Mouse (Mus musculus) forebrain, embryonic 13.5 days (tissue): ENCODE measurements around the gene Rasgrf1. TPM values are rescaled to one million over a fixed set of nuclear protein-coding genes. Genes with fewer than 3 reads are reported as not detected.

Experiments used
- ATAC-seq: fragments of 200-750 bp; cut with Nextera tagmentation; 2 replicates; pipeline ENCODE4 v1.8.0; 2017
- H3K27ac ChIP-seq: fragments of 300-500 bp; sonication (generic); 2 replicates; pipeline ENCODE4 v1.5.1; 2015; ENCODE audit warnings: inconsistent platforms, mild to moderate bottlenecking, moderate library complexity
- H3K27me3 ChIP-seq: fragments of 300-500 bp; sonication (generic); 2 replicates; pipeline ENCODE4 v1.6.1; 2015; ENCODE audit warnings: mild to moderate bottlenecking, inconsistent platforms
- H3K36me3 ChIP-seq: fragments of 300-500 bp; sonication (generic); 2 replicates; pipeline ENCODE4 v1.6.1; 2015; ENCODE audit warnings: mild to moderate bottlenecking, inconsistent platforms; ENCODE audit not compliant: poor library complexity, severe bottlenecking
- H3K4me1 ChIP-seq: fragments of 300-500 bp; sonication (generic); 2 replicates; pipeline ENCODE4 v1.6.1; 2015; ENCODE audit warnings: inconsistent platforms
- H3K4me2 ChIP-seq: fragments of 300-500 bp; sonication (generic); 2 replicates; pipeline ENCODE4 v1.6.1; 2015; ENCODE audit warnings: inconsistent platforms, mild to moderate bottlenecking, moderate library complexity
- H3K4me3 ChIP-seq: fragments of 300-500 bp; sonication (generic); 2 replicates; pipeline ENCODE4 v1.5.1; 2015; ENCODE audit warnings: mild to moderate bottlenecking, inconsistent platforms
- H3K9ac ChIP-seq: fragments of 300-500 bp; sonication (generic); 2 replicates; pipeline ENCODE4 v1.6.1; 2015; ENCODE audit warnings: mild to moderate bottlenecking, inconsistent platforms
- H3K9me3 ChIP-seq: fragments of 300-500 bp; sonication (generic); replicated peaks from 2 replicates; pipeline ENCODE4 v1.6.1; 2016; ENCODE audit warnings: inconsistent platforms
- WGBS: fragments of 180-500 bp; shearing (Covaris S2); methylation state at CpG from one replicate; pipeline ENCODE4 v1.1.7; 2015; 5-methylcytosine and 5-hydroxymethylcytosine counted together
- polyA plus RNA-seq: library from polyadenylated mRNA; unstranded; fragments of >200 nt; fragmentation: Nextera tagmentation; extraction: Ambion mirVana; gene quantifications from 2 replicates; pipeline ENCODE4 v1.2.1, GENCODE M21; 2015

The Rasgrf1 gene
- polyA plus RNA-seq, 1 experiment from 2014 or later: 1.7 TPM

DNA sequence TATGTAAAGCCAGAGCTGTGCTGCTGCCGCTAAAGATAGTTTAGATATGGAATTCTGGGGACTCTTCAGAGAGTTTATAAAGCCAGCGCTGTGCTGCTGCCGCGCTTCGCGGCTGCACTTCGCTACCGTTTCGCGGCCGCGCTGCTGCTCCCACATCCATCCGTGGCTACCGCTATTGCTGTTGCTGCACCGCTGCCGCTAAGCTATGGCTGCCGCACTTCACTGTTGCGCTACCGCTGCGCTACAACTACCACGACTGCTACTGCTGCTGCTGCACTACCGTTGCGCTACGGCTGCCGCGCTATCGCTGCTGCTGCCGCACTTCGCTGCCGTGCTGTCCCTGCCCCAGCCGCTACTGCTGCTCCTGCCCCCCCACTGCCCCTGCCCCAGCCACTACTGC lies 30.1 kb upstream of the Rasgrf1 start:
- Histone ChIP-seq H3K9me3 (peaks cover 10% of the 10 kb centered on the region), H3K4me1 (no peaks in the 10 kb centered on the region), H3K36me3 (no peaks in the 10 kb centered on the region), H3K4me3 (peak overlapping the region; percentile 14; the same call in 1 of the 2 replicates), H3K27me3 (peaks cover 55% of the 10 kb centered on the region), H3K9ac (no peak overlapping the region), H3K27ac (no peak overlapping the region), H3K4me2 (peak overlapping the region; percentile 40)
- ATAC-seq: peak; percentile 61; the same call in 1 of the 2 replicates
- WGBS: 67% methylated on average over 31 of the region's 31 CpGs

DNA sequence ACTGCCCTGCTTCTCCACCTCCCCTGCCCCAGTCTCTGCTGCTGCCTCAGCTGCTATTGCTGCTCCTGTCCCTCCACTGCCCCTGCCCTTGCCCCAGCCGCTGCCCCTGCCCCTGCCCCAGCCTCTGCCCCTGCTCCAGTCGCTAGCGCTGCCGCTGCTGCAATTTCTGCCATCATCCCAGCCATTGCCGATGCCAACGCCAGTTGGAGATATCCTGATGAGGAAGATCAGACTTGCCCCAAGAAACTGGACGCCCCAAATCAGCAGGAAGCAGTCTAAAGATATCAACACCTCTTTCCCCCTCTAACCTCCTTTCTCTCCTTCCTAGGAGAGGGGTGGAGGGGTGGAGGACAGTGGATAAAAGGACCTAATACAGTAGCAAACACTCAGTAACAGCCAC lies 28.2 kb upstream of the Rasgrf1 start:
- Histone ChIP-seq H3K9me3 (peaks cover 10% of the 10 kb centered on the region), H3K27ac (no peak overlapping the region), H3K4me2 (no peak overlapping the region), H3K36me3 (no peaks in the 10 kb centered on the region), H3K4me3 (no peak overlapping the region), H3K4me1 (no peaks in the 10 kb centered on the region), H3K27me3 (peaks cover 57% of the 10 kb centered on the region), H3K9ac (no peak overlapping the region)
- 57% methylated on average over 7 of the region's 7 CpGs for whole genome bisulfite sequencing
- no peak for ATAC-seq

GRCm38 (mm10) chr9:89882583-89882982 lies 27.1 kb upstream of the Rasgrf1 start:
- no peak overlapping the region for H3K4me2 ChIP-seq
- H3K27ac ChIP-seq: no peak overlapping the region
- no peaks in the 10 kb centered on the region for H3K36me3 ChIP-seq
- H3K9ac ChIP-seq: no peak overlapping the region
- H3K4me3 ChIP-seq: no peak overlapping the region
- WGBS: 53% methylated on average over 7 of the region's 7 CpGs
- H3K27me3 ChIP-seq: peaks cover 51% of the 10 kb centered on the region
- H3K4me1 ChIP-seq: no peaks in the 10 kb centered on the region
- peaks cover 10% of the 10 kb centered on the region for H3K9me3 ChIP-seq
- ATAC-seq: no peak

DNA sequence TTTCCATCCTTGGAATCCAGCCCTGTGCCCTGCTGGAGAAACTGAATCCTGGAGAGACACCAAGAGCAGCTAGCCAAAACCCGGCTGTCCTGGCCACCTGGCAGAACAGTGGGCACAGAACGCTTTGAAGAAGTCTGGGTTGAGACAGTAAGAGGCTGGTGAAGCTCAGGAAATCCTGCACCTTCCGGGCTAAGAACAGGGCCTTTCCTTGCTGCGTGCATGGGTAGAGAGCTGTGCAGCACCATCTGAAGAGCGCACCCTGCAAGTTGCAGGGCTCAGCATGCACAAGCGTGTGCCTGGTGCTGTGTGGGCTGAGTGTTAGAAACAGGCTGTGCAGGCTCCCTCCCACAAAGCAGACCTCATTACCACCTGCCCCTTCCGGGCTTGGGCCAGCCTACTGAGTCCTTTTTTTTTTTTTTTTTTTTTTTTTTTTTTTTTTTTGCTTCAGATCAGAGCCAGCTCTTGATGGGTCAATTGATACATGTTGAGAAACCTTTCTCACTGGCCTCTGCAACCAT lies 23.9 kb upstream of the Rasgrf1 start:
- no peaks in the 10 kb centered on the region for H3K9me3 ChIP-seq
- no peak overlapping the region for H3K4me2 ChIP-seq
- no peak overlapping the region for H3K27ac ChIP-seq
- peaks cover 36% of the 10 kb centered on the region for H3K27me3 ChIP-seq
- H3K4me3 ChIP-seq: no peak overlapping the region
- H3K36me3 ChIP-seq: no peaks in the 10 kb centered on the region
- no peak overlapping the region for H3K9ac ChIP-seq
- 39% methylated on average over 7 of the region's 7 CpGs for WGBS
- ATAC-seq: no peak
- no peaks in the 10 kb centered on the region for H3K4me1 ChIP-seq

DNA sequence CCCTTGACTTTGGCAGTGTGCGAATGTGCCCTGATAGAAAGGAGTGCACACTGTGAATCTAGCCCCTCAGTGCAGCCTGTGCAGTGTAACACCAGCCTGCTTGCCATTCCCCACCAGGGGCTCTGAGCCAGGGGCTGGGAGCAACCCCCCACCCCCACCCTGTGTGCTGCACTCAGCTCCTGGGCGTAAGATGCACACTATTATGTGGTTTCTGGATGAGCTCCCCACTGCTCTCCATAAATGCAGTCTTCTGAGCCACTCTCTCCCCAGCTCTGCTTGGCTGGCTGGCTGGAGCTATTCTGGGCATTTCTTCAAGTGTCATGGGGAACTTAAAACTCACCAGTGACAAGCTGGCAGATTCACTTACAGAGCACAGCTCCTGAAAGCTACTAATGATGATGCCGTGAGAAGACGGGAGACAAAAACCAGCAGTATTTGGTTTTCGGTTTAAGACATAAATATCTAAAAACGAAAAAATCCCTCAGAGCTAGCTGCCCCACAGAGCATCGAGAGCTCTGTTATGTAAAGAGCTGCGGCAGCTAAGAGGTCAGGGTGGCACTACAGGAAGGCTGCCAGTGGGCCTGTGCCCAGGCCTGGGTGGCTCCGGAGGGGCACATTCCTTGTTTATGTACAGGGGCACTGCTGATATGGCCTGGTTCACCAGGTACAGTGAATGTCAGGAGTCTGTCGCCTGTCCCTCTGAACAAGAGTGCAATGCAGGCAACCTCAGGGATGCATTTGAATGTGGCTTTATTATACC lies 18.0 kb upstream of the Rasgrf1 start:
- 72% methylated on average over 10 of the region's 10 CpGs for WGBS
- peak; percentile 86; the same call in 1 of the 2 replicates for ATAC-seq
- Histone ChIP-seq H3K4me2 (no peak overlapping the region), H3K4me1 (no peaks in the 10 kb centered on the region), H3K27ac (no peak overlapping the region), H3K9ac (no peak overlapping the region), H3K9me3 (no peaks in the 10 kb centered on the region), H3K4me3 (no peak overlapping the region), H3K27me3 (no peaks in the 10 kb centered on the region), H3K36me3 (no peaks in the 10 kb centered on the region)

GRCm38 (mm10) chr9:89892540-89893188 lies 17.0 kb upstream of the Rasgrf1 start:
- no peak overlapping the region for H3K9ac ChIP-seq
- H3K27me3 ChIP-seq: no peaks in the 10 kb centered on the region
- no peak overlapping the region for H3K4me2 ChIP-seq
- WGBS: 90% methylated on average over 5 of the region's 5 CpGs
- H3K4me3 ChIP-seq: no peak overlapping the region
- no peak for ATAC-seq
- H3K27ac ChIP-seq: no peak overlapping the region
- no peaks in the 10 kb centered on the region for H3K9me3 ChIP-seq
- no peaks in the 10 kb centered on the region for H3K36me3 ChIP-seq
- no peaks in the 10 kb centered on the region for H3K4me1 ChIP-seq

DNA sequence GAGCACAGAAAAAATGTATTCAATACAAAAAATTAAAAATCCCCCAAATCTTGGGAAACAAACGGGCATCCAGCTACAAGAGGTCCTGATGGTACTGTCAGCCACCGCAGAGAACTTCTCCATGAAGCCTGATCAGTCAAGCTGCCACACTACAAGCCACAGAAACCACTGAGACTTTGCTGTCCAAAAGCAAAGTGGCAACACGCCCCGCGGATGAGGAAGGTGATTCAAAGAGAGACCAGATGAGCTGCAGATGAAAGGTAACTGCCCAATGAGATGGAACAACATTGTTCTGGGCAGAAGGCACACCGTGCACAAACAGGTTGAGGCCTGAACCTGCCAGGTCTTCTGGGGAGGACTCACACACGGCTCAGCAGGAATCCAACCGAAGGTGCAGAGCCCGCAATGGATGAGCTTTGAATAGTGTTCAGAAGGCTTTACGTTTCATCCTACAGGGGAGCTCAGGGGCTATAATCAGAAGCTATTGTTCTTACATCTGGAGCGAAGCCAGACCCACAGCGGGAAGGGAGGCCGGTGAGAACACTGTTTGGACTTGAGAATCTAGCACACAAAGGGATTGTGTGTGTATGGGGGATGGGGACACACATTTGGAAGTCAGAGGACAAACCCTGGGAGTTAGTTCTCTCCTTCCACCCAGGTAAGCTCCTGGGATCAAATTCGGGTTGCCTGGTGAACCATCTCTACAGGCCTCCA lies 9.4 kb upstream of the Rasgrf1 start:
- Histone ChIP-seq H3K4me3 (no peak overlapping the region), H3K4me1 (peaks cover 9% of the 10 kb centered on the region), H3K9ac (no peak overlapping the region), H3K4me2 (no peak overlapping the region), H3K27me3 (peaks cover 2% of the 10 kb centered on the region; the same call in 1 of the 2 replicates), H3K27ac (no peak overlapping the region), H3K36me3 (no peaks in the 10 kb centered on the region), H3K9me3 (no peaks in the 10 kb centered on the region; the same call in 1 of the 2 replicates)
- ATAC-seq: no peak
- whole genome bisulfite sequencing: 20% methylated on average over 14 of the region's 14 CpGs

- no peak overlapping the region for H3K4me2 ChIP-seq
- H3K27me3 ChIP-seq: peaks cover 9% of the 10 kb centered on the region
- H3K9me3 ChIP-seq: no peaks in the 10 kb centered on the region; the same call in 1 of the 2 replicates
- no peaks in the 10 kb centered on the region for H3K36me3 ChIP-seq
- no peak for ATAC-seq
- peaks cover 9% of the 10 kb centered on the region for H3K4me1 ChIP-seq
- 65% methylated on average over 4 of the region's 4 CpGs for WGBS
- no peak overlapping the region for H3K27ac ChIP-seq
- no peak overlapping the region for H3K9ac ChIP-seq
- no peak overlapping the region for H3K4me3 ChIP-seq
These were observed 8.5 kb upstream of the Rasgrf1 start for GRCm38 (mm10) chr9:89901184-89901583.

- H3K4me1 ChIP-seq: peaks cover 9% of the 10 kb centered on the region
- ATAC-seq: no peak
These were observed 6.9 kb upstream of the Rasgrf1 start for GRCm38 (mm10) chr9:89902813-89903212.

DNA sequence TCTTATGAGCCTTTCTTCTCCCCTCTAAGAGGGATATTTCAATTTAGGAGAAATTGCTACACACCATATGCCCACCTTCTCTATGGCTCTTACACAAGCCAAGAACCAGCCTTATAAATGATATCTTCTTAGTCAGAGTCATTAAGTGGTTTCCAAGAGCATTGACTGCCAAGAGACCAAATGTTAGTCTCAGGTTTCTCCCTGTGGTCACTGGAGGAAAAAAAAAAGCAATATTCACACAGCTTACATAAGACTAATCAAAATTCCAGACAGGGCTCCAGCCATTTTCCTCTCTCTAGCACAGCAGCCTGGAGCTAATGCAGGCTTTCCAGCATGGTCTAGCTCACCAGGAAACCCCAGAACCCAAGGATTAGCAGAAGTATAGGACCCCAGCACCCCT lies 3.1 kb upstream of the Rasgrf1 start:
- Histone ChIP-seq H3K27me3 (peaks cover 63% of the 10 kb centered on the region), H3K9ac (no peak overlapping the region), H3K4me2 (no peak overlapping the region), H3K36me3 (no peaks in the 10 kb centered on the region), H3K4me3 (no peak overlapping the region), H3K4me1 (peaks cover 30% of the 10 kb centered on the region), H3K9me3 (no peaks in the 10 kb centered on the region), H3K27ac (no peak overlapping the region)
- no peak for ATAC-seq

More at GRCm38 (mm10) chr9:89902813-89903212, 6.9 kb upstream of the Rasgrf1 start:
- Histone ChIP-seq H3K9ac (no peak overlapping the region), H3K27ac (no peak overlapping the region), H3K36me3 (no peaks in the 10 kb centered on the region), H3K27me3 (peaks cover 25% of the 10 kb centered on the region), H3K9me3 (no peaks in the 10 kb centered on the region; the same call in 1 of the 2 replicates), H3K4me2 (no peak overlapping the region), H3K4me3 (no peak overlapping the region)
- WGBS: 82% methylated on average over 2 of the region's 2 CpGs

DNA sequence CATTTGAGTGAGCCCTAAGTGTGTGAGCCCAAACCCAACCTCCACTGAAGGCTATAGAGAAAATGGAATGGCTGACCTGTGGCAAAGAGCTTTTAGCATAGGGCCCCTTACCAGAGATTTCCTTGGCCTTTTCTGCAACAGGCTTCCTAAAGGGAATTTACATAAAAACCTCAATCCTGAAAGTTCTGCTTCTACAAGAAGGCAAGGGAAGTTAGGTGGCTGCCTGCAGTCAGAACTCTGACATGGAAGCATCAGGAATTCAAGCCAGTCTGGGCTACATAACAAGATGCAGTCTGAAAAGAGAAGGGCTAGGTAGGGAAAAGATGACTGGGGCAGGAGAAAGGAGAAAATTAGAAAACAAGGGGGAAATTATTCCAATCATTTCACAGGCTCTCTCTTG lies 1.8 kb upstream of the Rasgrf1 start:
- Histone ChIP-seq H3K36me3 (no peaks in the 10 kb centered on the region), H3K4me1 (peaks cover 27% of the 10 kb centered on the region), H3K4me2 (peak overlapping the region; percentile 95), H3K4me3 (peak overlapping the region; percentile 50), H3K9ac (no peak overlapping the region), H3K27ac (no peak overlapping the region), H3K9me3 (no peaks in the 10 kb centered on the region), H3K27me3 (peaks cover 76% of the 10 kb centered on the region)
- no peak for ATAC-seq

DNA sequence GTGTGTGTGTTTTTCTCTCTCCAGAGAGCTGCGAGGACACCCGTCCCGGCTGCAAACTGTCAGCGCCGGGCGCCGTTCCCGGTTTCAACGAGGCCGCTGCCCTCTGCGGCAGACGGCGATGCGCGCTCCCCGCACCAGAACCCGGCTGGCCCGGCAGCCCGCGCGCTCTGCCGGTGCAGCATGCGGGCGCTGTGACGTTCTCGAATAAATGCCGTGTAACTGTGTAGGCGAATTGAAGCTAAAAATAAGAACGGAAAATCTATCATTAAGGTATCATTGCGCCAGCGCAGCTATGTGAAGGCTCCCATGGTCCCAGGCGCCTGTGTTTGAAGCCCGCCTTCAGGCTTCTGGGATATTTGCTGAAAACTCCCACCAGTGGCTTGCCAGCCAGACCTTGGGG lies 1.1 kb upstream of the Rasgrf1 start:
- Histone ChIP-seq H3K9me3 (no peaks in the 10 kb centered on the region), H3K27me3 (peaks cover 83% of the 10 kb centered on the region), H3K4me1 (peaks cover 27% of the 10 kb centered on the region), H3K27ac (no peak overlapping the region), H3K4me3 (peak overlapping the region; percentile 50), H3K4me2 (peak overlapping the region; percentile 95), H3K9ac (peak overlapping the region; percentile 58), H3K36me3 (no peaks in the 10 kb centered on the region)
- peak; percentile 39 for ATAC-seq
- WGBS: under 1% methylated on average over 32 of the region's 33 CpGs
